Mouse (Mus musculus): ENCODE measurements around the gene Ergic3.

DNA sequence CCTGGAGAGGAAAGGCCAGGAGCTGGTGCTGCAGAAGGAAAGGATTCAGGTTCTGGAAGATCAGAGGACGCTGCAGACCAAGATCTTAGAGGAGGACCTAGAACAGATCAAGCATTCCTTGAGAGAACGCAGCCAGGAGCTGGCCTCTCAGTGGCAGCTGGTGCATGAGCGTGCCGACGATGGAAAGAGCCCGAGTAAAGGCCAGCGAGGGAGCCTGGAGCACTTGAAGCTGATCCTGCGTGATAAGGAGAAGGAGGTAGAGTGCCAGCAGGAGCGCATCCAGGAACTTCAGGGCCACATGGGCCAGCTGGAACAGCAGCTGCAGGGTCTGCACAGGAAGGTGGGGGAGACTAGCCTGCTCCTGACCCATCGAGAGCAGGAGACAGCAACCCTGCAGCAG, 16.7 kb upstream of the Ergic3 start:
- no peak for TF ChIP-seq POLR2A (IDR thresholded peaks at IDR 0.05; ENCODE audit: borderline replicate concordance, extremely low read depth, insufficient read depth, insufficient read length, poor library complexity, severe bottlenecking)
- no peak for TF ChIP-seq CTCF (IDR thresholded peaks at IDR 0.05; ENCODE audit: borderline replicate concordance, extremely low read depth, insufficient read depth, insufficient read length)

Data from brain, embryonic 14.5 days (tissue).